Mouse (Mus musculus) limb, embryonic 11.5 days (tissue): Measurements from ENCODE around the gene M6pr. TPM values are rescaled to one million over a fixed set of nuclear protein-coding genes. Genes with fewer than 3 reads are reported as not detected.

Experiments
- ATAC-seq: fragments of 200-750 bp; cut with Nextera tagmentation; 2 replicates; pipeline ENCODE4 v1.8.0; 2017; ENCODE audit warnings: low read depth; ENCODE audit not compliant: insufficient number of reproducible peaks, low FRiP score, low TSS enrichment
- DNase-seq: peaks from one replicate; pipeline ENCODE4 v3.0.0-alpha.2; 2015; ENCODE audit warnings: low spot score
- H3K27ac ChIP-seq: fragments of 300-500 bp; sonication (generic); replicated peaks from 2 replicates; pipeline ENCODE4 v1.5.1; 2014; ENCODE audit warnings: low read depth, mild to moderate bottlenecking, low read length
- H3K27me3 ChIP-seq: fragments of 300-500 bp; sonication (generic); 2 replicates; pipeline ENCODE4 v1.6.1; 2014; ENCODE audit warnings: mild to moderate bottlenecking, low read length, mixed read lengths; ENCODE audit not compliant: control insufficient read depth, insufficient read depth
- H3K36me3 ChIP-seq: fragments of 300-500 bp; sonication (generic); 2 replicates; pipeline ENCODE4 v1.6.1; 2014; ENCODE audit warnings: mild to moderate bottlenecking, low read length, moderate library complexity, mixed read lengths; ENCODE audit not compliant: control insufficient read depth, insufficient read depth
- H3K4me1 ChIP-seq: fragments of 300-500 bp; sonication (generic); 2 replicates; pipeline ENCODE4 v1.6.1; 2014; ENCODE audit warnings: low read length, mixed read lengths; ENCODE audit not compliant: control insufficient read depth, insufficient read depth
- H3K4me2 ChIP-seq: fragments of 300-500 bp; sonication (generic); 2 replicates; pipeline ENCODE4 v1.6.1; 2014; ENCODE audit warnings: low read depth, mild to moderate bottlenecking, moderate library complexity; ENCODE audit not compliant: severe bottlenecking
- H3K4me3 ChIP-seq: fragments of 300-500 bp; sonication (generic); 2 replicates; pipeline ENCODE4 v1.5.1; 2014; ENCODE audit warnings: low read depth, low read length
- H3K9ac ChIP-seq: fragments of 300-500 bp; sonication (generic); 2 replicates; pipeline ENCODE4 v1.6.1; 2014; ENCODE audit warnings: mild to moderate bottlenecking, low read length
- H3K9me3 ChIP-seq: fragments of 300-500 bp; sonication (generic); 2 replicates; pipeline ENCODE4 v1.6.1; 2016; ENCODE audit warnings: low read length; ENCODE audit not compliant: control insufficient read depth
- WGBS: fragments of 180-500 bp; shearing (Covaris S2); extraction: QIAGEN DNeasy Blood & Tissue Kit; methylation state at CpG from one replicate; pipeline ENCODE4 v1.1.7; 2014; 5-methylcytosine and 5-hydroxymethylcytosine counted together
- polyA plus RNA-seq: library from polyadenylated mRNA; unstranded; fragments of >200 nt; fragmentation: Nextera tagmentation; extraction: Ambion mirVana; gene quantifications from 2 replicates; pipeline ENCODE4 v1.2.1, GENCODE M21; 2014

M6pr gene
- 82.0 and 85.4 TPM in 2 replicates for polyA plus RNA-seq

GRCm38 (mm10) chr6:122308505-122309393 lies at the start of gene M6pr:
Gene M6pr (plus strand): TSS chr6:122308720.
- Histone ChIP-seq H3K4me3 (peak within 1 kb of the TSS; percentile 82), H3K4me1 (peaks cover 13% of the 10 kb centered on the region), H3K27me3 (no peaks in the 10 kb centered on the region), H3K36me3 (no peaks in the 10 kb centered on the region), H3K9me3 (no peaks in the 10 kb centered on the region), H3K4me2 (peak within 1 kb of the TSS; percentile 74), H3K27ac (0 out of 2 replicates have a peak within 1 kb of the TSS, but pooled peaks have one; percentile 16), H3K9ac (peak within 1 kb of the TSS; percentile 83)
- ATAC-seq, result peak; percentile 99
- DNase-seq, result peak; percentile 95
- WGBS, result under 1% methylated on average over 49 of the region's 49 CpGs

- no peak overlapping the region for H3K27ac ChIP-seq
- H3K4me1 ChIP-seq, result no peaks in the 10 kb centered on the region
- H3K36me3 ChIP-seq, result no peaks in the 10 kb centered on the region
- ATAC-seq, result no peak
- WGBS, result 91% methylated on average over 8 of the region's 8 CpGs
- DNase-seq, result no peak
- H3K27me3 ChIP-seq, result no peaks in the 10 kb centered on the region
- H3K9me3 ChIP-seq, result no peaks in the 10 kb centered on the region
- no peak overlapping the region for H3K9ac ChIP-seq
- H3K4me2 ChIP-seq, result no peak overlapping the region
- no peak overlapping the region for H3K4me3 ChIP-seq
These were observed 46.0 kb upstream of the M6pr start for GRCm38 (mm10) chr6:122262543-122262942.

DNA sequence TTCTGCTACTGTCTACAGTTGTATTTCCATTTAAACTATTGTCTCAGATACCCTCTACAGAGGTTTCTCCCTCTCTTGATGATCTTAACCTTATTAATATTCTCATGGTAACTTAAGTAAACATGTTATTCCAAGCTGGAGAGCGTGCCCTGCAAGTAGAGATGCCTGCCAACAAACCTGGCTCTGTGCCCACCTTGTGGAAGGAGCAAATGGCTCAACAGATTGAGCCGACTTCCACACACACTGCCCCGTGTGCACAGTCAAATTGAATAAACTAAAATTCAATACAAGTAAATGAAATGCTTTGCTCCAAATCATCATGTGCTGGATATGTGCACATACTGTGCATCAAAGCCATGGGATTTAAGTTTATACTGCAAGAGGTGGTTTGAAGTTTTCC lies 40.0 kb upstream of the M6pr start:
- H3K9ac ChIP-seq, result no peak overlapping the region
- H3K27ac ChIP-seq, result no peak overlapping the region
- no peaks in the 10 kb centered on the region for H3K4me1 ChIP-seq
- H3K4me3 ChIP-seq, result no peak overlapping the region
- no peak overlapping the region for H3K4me2 ChIP-seq
- H3K27me3 ChIP-seq, result no peaks in the 10 kb centered on the region
- H3K36me3 ChIP-seq, result no peaks in the 10 kb centered on the region
- ATAC-seq (no peak), DNase-seq (no peak)
- WGBS, result 88% methylated on average over 3 of the region's 3 CpGs
- H3K9me3 ChIP-seq, result no peaks in the 10 kb centered on the region

- ATAC-seq, result no peak
- DNase-seq, result no peak
- Histone ChIP-seq H3K4me1 (no peaks in the 10 kb centered on the region), H3K4me3 (no peak overlapping the region), H3K9me3 (no peaks in the 10 kb centered on the region), H3K36me3 (no peaks in the 10 kb centered on the region), H3K27ac (no peak overlapping the region), H3K27me3 (no peaks in the 10 kb centered on the region), H3K9ac (no peak overlapping the region), H3K4me2 (no peak overlapping the region)
- WGBS, result 87% methylated on average over 4 of the region's 4 CpGs
These were observed 39.4 kb upstream of the M6pr start for GRCm38 (mm10) chr6:122269170-122269569.

- Histone ChIP-seq H3K4me3 (no peak overlapping the region), H3K27ac (no peak overlapping the region), H3K9me3 (no peaks in the 10 kb centered on the region), H3K4me1 (no peaks in the 10 kb centered on the region), H3K27me3 (no peaks in the 10 kb centered on the region), H3K36me3 (no peaks in the 10 kb centered on the region), H3K9ac (no peak overlapping the region), H3K4me2 (no peak overlapping the region)
- ATAC-seq (no peak), DNase-seq (no peak)
- 85% methylated on average over 11 of the region's 11 CpGs for WGBS
These were observed 38.4 kb upstream of the M6pr start for GRCm38 (mm10) chr6:122270152-122270551.

DNA sequence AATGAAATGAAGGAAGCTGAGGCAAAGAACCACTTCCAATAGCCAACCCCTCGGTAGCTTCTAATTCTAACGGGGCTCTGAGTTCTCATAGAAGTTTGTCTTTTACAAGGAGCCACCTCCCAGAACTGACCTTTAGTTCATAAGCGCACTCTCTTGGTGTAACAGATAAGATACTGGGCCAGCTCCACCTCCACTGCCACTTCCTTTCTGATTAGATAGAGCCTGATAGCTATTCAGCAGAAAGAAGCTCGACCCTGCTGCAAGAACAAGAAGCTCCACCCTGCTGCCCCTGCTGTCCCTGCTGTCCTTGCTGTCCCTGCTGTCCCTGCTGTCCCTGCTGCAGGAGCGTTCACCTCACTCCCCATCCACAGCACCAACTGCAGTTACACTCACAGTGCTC lies 34.0 kb upstream of the M6pr start:
- Histone ChIP-seq H3K36me3 (no peaks in the 10 kb centered on the region), H3K9me3 (no peaks in the 10 kb centered on the region), H3K27me3 (no peaks in the 10 kb centered on the region), H3K27ac (no peak overlapping the region), H3K4me3 (no peak overlapping the region), H3K9ac (no peak overlapping the region), H3K4me1 (no peaks in the 10 kb centered on the region), H3K4me2 (no peak overlapping the region)
- 66% methylated on average over 5 of the region's 5 CpGs for WGBS
- DNase-seq (no peak), ATAC-seq (no peak)

DNA sequence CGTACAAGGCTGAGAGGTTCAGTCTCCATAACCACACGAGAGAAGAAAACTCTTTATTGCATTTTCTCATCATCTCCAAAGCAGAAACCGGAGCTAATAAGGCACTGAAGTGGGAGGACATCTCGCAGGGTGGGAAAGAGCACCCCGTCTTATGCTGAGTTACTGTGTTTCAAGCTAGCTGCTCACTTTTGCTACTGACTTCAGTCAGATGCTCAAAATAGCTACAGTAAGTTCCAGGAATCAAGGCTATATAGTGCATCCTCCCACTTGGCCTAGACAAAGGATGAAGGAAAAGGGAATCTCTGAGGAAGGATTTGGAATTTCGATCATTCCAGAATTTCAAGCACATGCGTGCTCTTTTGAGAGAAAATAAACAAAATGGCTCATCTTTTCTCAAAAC lies 32.0 kb upstream of the M6pr start:
- H3K4me3 ChIP-seq, result no peak overlapping the region
- no peak overlapping the region for H3K27ac ChIP-seq
- DNase-seq, result no peak
- H3K27me3 ChIP-seq, result no peaks in the 10 kb centered on the region
- ATAC-seq, result no peak
- WGBS, result 92% methylated on average over 7 of the region's 7 CpGs
- no peak overlapping the region for H3K9ac ChIP-seq
- no peaks in the 10 kb centered on the region for H3K36me3 ChIP-seq
- H3K9me3 ChIP-seq, result no peaks in the 10 kb centered on the region
- H3K4me1 ChIP-seq, result no peaks in the 10 kb centered on the region
- no peak overlapping the region for H3K4me2 ChIP-seq

DNA sequence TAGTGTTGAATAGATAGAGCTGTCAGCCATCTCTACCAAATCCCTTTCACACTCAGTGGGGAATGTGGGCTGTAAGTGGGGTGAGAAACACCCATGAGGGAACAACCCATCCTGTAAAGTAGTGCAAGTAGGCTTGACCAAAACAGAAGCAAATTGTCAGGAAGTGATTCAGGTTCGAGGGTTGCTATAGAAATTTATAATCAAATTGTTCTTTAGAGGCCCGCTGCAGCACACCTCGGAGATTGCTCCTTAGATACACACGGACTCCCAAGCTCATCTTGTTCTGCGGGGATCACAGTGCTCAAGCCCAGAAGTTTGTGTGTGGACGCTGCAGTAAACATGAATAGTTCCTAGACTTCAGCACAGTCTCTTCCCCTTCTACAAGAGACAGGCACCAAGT lies 25.7 kb upstream of the M6pr start, which contains the start of gene Klrg1:
Klrg1 (minus strand) TSS at position 101 of the 400 bp plus-strand sequence.
- 86% methylated on average over 6 of the region's 6 CpGs for WGBS

More for the DNA sequence above, 25.7 kb upstream of the M6pr start, which contains the start of gene Klrg1:
- no peaks in the 10 kb centered on the region for H3K9me3 ChIP-seq
- ATAC-seq (no peak), DNase-seq (no peak)
- H3K27me3 ChIP-seq, result no peaks in the 10 kb centered on the region
- H3K9ac ChIP-seq, result no peak within 1 kb of the TSS
- H3K4me2 ChIP-seq, result no peak within 1 kb of the TSS
- no peaks in the 10 kb centered on the region for H3K36me3 ChIP-seq
- H3K4me3 ChIP-seq, result no peak within 1 kb of the TSS
- no peaks in the 10 kb centered on the region for H3K4me1 ChIP-seq
- no peak within 1 kb of the TSS for H3K27ac ChIP-seq
